Mouse (Mus musculus) yolk sac, embryonic 10.5 days (tissue): ENCODE data around the gene Cep41.

Experiments used
- DNase-seq: peaks from one replicate; pipeline ENCODE4 v3.0.0-alpha.2; 2017; ENCODE audit warnings: low spot score

Cep41 gene

DNA sequence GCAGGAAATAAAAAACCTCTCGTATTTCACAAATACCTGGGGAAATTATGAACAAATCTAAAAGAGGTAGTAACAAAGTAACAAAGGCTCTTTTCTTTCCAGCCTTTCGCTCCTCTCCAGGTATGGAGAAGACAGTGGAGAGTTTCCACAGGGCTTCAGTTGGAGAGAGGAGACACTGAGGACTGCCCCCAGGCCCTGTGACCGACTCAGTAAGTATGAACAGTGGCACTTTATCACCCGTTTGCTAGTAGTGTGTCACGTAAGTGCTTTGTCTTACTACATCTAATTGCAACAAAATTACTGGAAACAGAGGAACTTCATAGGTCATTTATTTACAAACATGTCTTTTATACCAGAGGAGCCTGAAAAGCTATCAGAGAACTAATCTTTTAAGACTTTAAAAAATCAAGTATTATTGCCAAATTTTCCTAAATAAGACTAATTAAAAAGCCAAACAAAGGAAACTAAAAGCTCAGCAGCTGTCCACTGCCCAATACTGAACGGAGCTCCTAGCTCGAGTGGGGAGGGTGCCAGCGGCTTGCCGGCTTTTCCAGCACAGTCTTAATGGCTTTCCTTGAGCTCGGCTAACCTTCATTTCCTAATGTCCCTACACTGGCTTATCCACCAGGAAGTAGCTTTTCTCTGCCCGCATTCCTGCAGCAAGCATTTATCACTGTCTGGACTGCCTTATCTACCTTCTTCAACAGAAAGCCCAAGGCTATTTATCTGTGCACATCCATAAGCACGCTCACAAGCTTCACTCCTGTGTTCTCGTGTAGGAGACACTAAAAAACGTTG lies 19.6 kb downstream of the Cep41 start:
- DNase-seq = peak; percentile 50

DNA sequence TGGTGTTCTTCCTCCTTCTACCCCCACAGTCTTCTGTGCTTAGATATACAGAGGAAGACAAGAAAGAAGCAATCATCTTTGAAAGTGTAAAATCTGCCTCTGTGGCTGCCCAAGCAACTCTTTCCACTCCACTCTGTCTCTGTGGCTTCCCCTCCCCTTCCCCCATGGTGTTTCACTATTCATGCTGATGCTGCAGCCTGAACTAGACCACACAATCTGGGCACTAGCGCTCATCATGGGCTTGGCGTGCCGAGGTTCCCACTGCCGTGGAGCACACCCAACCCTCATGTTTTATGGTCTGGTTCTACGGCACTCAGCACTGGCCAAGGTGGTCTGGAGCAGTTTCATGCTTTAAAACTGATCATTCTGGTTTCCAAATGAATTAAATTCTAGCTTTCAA lies 21.9 kb downstream of the Cep41 start:
- no peak for DNase-seq

DNA sequence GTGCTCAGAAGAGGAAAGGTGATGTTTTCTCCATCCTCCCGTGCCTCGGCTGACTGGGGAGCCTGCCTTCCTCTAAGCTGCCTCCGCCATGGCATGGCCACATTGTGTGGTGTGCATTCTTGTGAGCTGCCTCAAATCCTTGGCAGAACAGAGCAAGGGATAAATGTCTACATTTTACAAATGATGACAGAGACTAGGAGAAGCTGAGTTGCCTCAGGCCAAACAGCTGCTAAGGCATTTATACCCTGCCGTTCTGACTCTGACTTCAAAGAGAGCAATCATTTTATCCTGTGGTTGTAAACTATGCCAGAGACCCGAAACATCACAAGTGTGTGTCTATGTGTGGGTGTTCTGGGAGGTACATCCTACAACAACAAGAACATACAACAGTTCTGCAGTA lies 26.0 kb downstream of the Cep41 start:
- DNase-seq = no peak

DNA sequence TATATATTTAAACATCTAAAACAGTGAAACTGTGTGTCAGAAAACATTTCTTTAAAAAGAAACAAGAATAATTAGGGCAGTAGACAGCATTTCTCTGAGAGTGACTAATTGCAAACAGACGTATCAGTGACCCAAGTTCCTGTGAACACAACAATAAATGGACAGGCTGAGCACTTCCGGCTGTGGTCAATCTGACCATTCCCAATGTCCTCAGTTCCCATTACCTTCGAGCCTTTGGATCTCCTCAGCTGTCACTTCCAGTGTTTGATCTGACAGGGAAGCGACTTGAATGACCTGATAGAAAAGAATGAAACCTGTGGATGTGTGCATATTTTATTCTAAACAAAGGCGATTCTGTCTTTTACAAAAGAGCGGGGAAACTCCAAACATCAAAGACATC lies 27.5 kb downstream of the Cep41 start:
- no peak for DNase-seq

DNA sequence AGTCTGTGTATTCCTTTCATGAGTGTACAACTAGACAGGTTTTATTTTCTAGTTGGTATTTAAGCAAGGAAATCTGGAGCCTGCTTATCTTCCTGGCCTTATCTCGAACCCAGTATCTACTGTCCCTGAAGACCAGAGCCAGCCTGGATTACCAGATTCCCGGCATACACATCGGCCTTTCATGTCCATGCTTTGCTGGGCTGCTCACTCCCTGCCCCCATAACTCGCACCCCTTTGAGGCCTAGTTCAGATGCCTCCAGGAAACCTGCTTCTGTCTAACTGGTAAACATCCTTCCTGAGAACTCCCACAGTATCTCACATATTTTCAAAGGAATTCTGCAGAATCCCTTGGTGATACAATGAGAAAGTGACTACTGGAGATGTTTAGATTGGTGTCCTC lies 28.3 kb downstream of the Cep41 start:
- DNase-seq = peak; percentile 79

DNA sequence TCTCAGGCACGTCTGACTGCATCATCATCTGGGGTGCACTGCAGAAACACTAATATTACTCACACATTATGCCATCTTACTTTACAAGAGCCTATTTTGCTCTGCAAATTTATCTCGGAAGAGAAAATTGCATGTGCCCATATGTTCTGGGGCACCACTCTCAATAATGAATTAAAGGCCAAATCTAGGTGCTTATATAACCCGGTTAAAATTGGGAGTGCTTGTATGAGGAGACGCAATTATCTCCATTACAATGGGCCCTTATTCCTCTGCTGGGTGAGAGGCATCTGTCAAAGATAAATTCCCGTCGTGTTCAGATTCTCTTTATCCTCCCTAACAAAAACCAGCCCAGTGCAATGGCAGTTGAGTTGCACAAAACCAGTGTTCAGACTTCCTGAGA lies 28.8 kb downstream of the Cep41 start:
- no peak for DNase-seq

DNA sequence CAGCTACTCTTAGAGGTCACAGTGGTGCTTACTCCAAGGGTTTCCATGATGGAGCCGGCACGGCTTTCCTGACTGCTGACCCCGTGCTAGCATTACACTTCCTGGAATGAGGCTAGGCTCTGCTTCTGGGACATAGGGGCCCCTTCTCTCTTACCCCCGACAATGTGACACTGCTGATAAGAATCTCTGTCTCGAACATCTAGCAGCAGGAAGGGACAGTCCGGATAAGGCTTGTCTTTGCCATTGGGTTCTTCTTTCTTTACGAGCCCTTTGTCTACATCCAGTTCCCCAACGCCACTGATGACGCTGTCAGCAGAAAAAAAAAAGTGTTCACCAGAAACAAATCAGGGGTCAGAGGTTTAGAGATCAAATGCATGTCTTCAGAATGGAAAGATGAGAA lies 34.9 kb downstream of the Cep41 start:
- DNase-seq = no peak

DNA sequence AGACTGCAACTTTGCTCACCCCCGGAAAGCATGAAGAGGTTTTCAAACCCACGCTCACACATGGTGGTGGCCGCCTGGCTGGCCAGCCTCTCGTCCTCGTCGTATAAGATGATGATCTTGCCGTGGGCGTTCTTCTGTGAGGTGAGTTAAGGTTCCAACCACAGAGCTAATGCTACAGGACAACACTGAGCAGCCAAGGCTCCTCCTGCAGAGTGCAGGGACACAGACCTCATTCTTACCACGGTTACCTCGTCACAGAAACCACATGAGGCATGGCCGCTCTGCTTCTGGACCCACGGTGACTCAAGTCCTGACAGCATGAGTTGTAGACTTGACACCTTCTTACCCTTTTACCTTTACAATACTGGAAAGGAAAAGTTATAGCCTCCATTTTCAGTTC lies 36.3 kb downstream of the Cep41 start:
- DNase-seq = no peak

DNA sequence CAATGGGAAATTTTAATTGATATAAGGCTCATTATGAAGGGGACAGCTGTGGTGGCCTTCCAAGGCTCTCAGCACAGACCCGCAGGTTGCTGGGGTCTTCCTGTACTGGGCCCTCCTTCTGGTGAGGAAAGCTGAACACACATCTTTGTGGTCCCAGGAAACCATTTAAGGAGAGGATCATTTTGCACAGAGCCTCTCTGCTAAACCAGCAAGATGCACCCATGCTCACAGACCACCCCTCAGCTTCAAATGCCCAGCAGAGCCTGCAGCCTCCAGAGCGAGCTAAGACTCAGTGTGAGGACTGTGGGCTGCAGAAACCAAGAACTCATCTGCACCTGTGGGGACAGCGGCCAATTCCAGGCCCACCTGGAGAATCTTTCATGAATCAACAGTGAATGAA lies 38.6 kb downstream of the Cep41 start:
- DNase-seq = no peak

DNA sequence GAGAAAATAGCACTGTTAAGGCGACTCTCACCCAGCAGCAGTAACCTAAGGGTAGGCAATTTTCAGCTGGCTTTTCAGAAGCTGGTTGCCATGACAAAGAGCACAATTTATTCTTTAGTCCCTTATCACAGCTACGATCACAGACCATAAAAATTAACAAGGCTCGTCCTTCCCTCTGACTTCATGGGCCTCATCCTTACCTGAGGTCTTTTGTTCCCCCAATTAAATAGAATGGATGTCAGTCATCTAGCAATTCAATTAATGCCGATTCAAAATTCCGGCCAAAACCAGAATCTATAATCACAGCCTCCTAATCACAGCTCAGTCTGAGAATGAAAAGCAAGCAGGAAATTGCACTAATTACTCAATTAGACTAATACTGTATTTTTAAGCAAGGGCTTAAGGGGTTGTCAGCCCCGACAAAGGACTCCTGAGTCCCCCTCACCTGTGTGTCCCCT lies 39.1 kb downstream of the Cep41 start:
- DNase-seq = no peak

DNA sequence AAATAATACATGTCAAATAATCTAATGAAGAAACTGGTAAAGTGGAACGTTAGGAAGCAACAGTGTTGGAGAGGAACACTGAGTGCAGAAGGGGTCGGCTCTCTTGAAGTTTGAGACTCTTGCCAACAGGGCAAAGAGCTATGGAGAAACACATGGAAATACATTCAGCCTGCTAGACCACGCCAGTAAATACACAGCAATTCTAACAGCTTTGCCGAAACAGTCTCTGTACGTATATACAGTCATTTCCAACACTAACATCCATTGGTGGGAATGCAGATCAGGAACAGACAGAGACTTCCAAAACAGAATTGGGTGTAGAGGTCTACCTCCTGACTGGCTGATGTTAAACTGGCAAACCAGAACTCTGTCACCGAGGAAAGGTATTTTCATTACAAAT lies 40.0 kb downstream of the Cep41 start:
- no peak for DNase-seq

DNA sequence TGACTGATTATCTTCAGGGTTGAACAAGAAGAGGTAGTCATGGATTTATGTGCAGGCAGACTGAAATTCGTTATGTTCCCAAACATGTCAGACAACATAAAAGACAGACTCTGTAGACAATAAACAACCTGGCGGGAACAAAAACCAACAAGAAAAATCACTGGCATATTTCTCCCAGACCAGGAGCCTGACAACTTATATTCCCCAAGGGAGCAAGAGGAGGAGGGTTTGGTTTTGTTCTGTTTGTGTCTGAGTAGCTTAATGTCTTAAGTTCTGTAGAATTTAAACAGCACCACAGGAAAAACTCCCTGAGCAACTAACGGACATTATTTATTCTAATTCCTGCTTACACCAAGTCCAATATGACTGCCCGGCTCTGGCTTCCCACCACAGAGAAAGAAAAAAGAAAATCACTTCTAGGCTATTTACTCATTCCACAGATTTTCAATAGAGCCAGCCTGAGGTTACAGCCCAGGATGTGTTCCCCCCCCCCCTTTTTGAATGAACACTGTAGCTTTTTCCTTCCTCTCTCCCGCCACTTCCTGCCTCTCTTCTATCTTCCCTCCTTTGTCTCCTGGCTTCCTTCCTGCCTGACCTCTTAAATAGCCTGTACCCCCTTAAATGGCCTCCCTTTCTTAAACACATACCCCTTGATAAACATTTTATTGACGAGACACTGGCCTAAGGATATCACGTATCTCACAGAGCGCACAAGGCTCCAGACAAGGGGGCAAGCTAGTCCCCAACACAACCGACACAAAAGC lies 40.9 kb downstream of the Cep41 start:
- no peak for DNase-seq

DNA sequence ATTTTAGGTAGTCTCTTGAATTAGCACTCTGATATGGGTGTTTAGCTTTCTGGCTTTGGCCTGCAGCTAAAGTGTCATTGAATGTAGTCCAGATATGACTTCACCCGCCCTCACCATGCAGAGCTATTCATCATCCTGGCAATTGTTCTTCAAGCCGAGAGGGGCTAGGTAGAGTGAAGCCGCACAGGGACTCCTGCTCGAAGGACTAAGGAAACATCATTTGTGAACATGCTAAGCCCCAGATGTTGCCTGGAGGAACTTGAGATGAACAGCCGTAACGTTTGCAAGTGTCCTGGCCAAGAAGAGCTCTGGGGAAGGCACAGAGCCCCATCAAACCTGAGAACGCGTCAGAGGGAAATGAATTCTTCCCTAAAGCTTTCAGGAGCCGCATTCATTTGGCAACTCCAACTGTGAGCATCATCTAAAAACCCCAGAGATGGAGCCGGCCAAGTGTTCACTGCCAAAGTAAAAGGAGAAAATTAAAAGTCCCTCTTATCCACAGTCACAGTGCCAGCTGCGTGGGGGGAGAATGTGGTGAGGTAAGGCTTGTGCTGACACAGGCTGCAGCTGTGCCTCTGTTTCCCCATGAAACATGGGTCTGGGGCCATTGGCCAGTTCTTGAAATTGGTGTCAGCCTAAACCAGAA lies 43.8 kb downstream of the Cep41 start:
- no peak for DNase-seq

DNA sequence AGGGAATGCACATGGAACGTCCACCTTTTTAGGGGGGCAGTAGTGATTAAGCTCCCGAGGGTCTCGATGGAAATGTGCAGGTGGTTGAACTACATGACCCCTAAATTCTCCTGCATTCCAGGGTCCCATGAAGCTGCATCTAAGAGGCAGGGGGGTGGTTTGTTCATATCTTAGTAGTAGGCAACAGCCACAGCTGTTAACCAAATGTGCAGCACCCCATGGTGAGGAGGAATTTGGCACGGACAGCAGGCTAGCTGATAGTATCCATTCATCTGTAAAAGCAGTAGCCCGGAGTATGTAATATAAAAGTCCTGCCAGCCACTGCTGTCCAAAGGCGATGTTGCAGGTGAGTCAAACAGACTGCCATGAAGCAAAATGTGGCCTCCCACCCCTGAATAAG lies 48.2 kb downstream of the Cep41 start:
- no peak for DNase-seq

DNA sequence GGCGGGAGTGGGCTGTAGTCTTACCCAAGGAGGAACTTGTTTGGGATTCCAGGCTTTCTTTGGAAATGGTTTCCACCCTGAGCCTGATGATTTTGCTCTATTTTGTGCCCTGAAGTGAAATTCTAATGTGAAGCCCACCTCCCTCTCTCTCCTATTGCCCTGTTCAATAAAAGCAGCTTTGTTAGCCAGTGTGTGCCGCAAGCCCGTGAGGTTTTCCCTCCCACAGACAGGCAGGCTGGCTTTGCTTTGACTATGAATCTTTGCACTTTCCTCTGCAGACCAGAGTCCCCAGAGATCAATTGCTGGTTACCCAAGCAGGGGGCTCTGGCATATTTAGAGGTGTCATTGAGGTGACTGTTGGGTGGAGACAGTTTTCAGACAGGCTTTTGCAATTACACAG lies 49.1 kb downstream of the Cep41 start:
- no peak for DNase-seq

DNA sequence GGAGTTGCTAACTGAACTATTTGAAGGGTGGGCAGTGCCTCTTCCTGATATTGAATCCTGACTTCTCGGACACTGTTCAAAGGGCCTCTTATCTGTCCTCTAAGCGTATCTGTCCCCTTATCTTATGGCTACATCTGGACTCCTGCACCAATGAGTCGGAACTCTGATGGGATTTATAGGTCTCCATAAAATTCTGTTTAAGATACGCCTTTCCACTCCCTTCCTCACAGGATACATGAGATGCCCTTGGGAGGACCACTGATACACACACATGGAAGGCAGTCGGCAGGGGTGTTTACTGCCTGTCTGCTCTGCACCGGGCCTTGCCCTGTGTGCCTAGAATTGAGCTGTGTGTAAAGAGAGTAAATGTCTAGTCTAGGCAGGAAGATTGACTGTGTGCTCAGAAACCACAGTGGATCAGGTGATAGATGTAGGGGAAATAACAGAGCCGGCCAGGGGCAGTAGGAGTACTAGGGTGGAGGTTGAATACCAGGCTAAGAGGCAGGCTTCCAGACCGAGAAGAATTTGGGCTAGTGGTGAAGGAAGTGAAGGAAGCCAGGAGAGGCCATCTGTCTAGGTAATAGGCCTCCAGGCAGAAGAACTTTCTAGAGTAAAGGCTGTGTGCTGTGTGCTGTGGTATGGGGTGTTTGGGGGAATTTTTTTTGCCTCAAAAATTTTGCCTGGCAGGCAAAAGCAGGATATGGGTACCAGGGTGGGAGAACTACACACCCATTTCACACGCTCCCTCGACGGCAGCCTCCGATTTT lies 49.7 kb downstream of the Cep41 start:
- DNase-seq = no peak

DNA sequence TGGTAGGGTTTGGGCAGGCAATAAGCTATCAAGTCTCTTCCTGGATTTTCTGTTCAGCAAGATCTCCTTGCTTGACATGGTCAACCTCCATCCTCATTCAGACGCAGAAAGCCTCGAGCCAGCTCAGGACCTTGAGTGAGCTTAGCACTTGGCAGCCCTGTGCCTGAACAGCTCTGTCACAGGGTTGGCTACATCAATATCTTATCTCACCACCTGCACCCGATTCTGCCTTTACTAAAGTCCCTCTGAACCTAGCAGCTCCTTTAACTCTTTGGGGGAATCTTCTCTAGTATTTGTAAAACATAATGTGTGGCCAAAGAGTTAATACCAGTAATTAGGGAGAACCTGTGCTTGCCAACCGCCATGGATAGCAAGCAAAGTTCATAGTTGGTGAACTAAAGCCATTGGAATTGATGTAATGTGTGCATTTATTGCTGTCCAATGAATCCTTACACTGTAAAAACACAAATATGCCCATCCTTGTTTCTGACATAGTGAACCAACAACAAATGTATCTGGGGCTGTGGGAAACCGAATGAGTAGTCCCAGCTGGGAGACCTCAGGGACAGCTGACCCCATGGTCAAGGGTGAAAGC lies 54.8 kb downstream of the Cep41 start, which contains the start of gene Cpa1:
Gene Cpa1, plus strand, starts transcription at position 545 of the 595 bp plus-strand sequence.
- no peak for DNase-seq

DNA sequence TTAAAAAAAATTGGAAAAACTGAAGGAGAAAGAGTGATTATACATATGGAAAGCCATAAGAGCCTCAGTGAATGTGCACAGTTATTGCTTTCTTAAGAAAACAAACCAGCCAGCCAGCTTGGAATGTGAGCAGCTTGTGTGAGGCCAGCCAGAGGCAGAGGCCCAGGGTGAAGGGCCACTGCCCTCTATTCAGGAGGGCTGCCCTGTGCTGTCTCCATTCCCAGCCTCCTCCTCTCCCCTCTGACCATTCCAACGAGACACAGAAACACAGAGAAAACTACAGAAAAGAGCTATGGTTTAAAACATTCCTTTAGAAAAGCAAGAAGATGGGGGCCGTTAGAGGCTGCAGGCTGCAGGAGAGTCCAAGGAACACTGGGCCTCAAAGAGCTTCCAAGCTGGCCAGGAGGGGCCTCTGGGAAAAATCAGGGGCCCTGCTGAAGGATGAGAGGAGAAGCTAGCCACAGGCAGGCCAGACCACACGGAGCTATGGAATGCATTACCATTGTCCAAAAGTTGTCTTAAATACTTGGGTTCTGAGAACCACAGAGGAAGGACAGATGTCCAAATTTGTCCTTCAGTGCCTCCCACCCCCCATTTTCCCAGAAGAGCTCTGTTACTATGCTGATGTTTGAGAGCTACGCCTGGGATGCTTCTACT lies 57.2 kb downstream of the Cep41 start:
- peak; percentile 64 for DNase-seq

DNA sequence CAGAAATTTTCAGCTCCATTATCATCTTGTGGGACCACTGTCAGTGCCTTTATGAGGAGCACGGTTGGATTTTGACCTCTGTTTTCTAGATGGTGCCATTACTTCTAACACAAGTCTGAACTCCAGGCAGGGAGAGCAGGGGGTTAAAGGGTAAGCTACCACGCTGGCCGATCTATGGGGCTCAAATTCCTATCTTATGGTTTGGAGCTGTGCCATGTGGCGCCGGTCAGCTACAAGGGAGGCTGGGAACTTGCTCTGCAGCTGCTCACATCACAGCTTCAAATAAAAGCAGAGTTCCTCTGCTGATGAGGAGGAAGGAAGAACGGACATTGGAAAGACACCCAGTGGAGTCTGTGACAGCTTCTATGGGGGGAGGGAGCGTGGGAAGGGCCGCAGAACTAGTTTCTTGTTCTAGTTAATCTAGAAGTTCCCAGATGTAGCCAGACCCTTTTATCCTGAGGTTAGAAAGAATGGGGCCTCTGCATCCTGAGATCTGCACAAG lies 58.1 kb downstream of the Cep41 start:
- no peak for DNase-seq

DNA sequence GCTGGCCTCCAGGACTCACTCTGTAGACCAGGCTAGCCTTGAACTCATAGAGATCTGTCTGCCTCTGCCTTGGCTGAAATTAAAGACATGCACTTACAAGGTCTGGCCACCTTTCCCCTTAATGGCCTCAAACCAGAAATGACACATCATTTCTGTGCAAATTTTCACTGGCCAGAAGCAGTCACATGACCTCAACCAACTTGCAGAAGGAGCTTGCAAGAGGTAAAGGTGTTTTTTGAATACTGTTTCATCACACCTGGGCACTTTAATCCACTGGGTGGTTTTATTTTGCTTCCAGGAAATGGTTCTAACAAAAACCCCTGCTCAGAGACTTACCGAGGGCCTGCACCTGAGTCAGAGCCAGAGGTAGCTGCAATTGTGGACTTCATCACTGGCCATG lies 63.6 kb downstream of the Cep41 start:
- DNase-seq = no peak

DNA sequence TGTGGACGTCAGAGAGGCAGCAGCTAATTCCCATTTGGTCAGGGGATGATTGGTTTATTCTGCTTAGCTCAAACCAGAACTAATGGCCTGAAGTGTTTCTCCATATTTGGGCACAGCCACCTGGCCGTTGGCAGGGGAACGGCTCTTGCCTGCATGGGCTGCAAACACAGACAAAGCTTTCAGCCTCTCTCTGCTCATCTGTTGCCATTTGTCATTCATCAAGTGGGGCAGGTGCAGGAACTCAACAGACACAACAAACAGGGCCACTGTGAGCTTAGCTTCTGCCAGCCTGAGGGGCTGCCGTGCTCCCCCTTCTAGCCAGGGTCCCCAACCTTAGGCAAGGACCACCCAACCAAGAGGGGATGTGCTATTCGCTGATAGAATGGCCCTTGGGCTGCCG lies 65.4 kb downstream of the Cep41 start:
- DNase-seq = no peak
